In the genomic region with DNA sequence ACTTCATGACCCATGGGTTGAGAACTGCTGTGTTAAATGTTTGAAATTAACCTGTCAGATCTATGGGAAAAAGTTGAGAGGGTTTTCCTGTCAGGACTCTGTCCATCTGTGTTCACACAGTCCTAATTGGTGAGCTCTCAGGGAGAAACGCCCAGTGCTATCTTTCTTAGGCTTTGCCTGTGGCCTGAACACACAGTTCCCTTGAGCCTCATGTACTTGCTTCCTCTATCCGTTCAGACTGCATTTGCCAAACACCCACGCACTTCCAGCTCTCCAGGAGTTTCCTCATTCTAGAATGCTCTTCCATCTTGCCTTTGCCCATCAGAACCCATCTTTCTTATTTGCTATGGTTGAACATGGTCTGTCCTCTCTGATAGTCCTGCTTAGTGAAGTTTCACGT, we compare ENCODE assay signal across 18 mouse cellular contexts. TPM values are rescaled to one million over a fixed set of nuclear protein-coding genes. Genes with fewer than 3 reads are reported as not detected.
DNase-seq lines count a peak whose midpoint lies in the region.
"Had no signal": no experiment of that assay in that cellular context is flagged by ENCODE, and none has a peak within 500 bp of the region (broad histone marks: within the 10 kb centered on the region; RNA-seq: fewer than 3 reads in every experiment).

No protein-coding gene starts in this region.

- intact Hi-C loops in gastrocnemius, postnatal 14 days (cut with DNase I; ENCODE audit: low total_unique reads): no loop called here
- intact Hi-C loops in gastrocnemius, postnatal 36 days (cut with DNase I): no loop called here
- intact Hi-C loops in heart, postnatal 36 days (cut with DNase I): no loop called here

- DNase-seq in gastrocnemius, postnatal 14 days: peak; percentile 35
- no peak for DNase-seq in gastrocnemius, postnatal 36 days
- DNase-seq in lung, postnatal 36 days: peak; percentile 13
- no peak for DNase-seq in lung, postnatal 10 days
- DNase-seq in heart, postnatal 36 days: peak; percentile 12 to 33
- DNase-seq in kidney, postnatal 14 days: no peak
- no peak for DNase-seq in urinary bladder, postnatal 36 days (ENCODE audit: low spot score in 2 of 2)
- DNase-seq: adrenal gland, postnatal 25 days; cerebellum, adult 18-20 months; cerebellum, postnatal 14 days; forebrain, postnatal 0 days; gastrocnemius, postnatal 25 days; kidney, postnatal 25 days; liver, postnatal 0 days; midbrain, embryonic 14.5 days; retina, postnatal 1 day; right cerebral cortex, postnatal 14 days; thymus, postnatal 14 days had no signal

RNA-seq across cellular contexts. Expression of a gene that starts 2.6 kb away (rescaled TPM):
- 1 to 10 TPM in 1 of 2 experiments, under 1 TPM in 1; 0.13 to 3.5 TPM for total RNA-seq in gastrocnemius, postnatal 14 days (2021)
- 1 to 10 TPM in 1 of 2 experiments, under 1 TPM in 1; 0.37 to 1.4 TPM for total RNA-seq in gastrocnemius, postnatal 36 days (2021)
- 1 to 10 TPM in 1 of 2 experiments, not detected in 1; 2.0 TPM for total RNA-seq in heart, postnatal 36 days (2021)

Comparison
In these comparisons a context has a peak if more than half of its experiments do, and no peak if none do; other contexts are left out.
1. DNase-seq: peak in gastrocnemius, postnatal 14 days (single experiment), lung, postnatal 36 days (single experiment) and heart, postnatal 36 days (2 of 2); none in gastrocnemius, postnatal 36 days (0 of 2), lung, postnatal 10 days (single experiment), kidney, postnatal 14 days (single experiment) and urinary bladder, postnatal 36 days (0 of 2).